Mouse (Mus musculus): ENCODE results near the gene Sdf2l1.

The Sdf2l1 gene

DNA sequence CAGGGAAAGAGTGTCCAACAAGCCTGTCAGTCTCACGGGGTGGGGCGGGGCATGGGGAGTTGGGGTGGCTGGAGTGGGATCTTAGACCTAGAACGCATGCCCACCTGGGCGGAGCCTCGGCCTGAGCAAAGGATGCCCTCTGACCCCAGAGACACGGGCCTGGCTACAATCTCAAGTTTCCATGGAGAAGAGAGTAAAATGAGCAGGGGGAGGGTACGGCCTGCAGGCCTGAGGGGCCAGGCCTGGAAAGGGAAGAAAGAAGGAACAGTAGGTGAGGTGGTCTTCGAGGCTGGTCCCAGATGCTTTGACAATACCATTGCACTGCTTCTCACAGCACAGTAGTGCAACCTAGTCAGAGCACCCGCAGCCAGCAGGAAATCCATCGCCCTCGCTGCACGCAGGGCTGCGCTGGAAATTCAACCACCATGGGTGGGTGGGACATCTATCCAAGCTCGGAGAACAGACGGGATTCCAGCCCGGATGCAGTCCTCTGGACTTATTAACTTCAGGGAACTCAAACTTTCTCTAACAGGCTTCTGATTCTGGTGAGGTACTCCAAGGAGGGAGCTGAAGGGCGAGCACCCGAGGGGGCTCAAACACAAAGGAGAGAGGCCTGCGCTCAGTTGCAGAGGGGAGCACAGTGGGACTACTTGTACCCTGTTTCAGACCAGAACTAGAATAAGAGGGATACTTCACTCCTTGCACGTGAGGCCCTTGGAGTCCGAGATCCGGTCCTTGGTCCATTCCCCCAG, 7.9 kb downstream of the Sdf2l1 start:
- DNase-seq (ENCODE audit: low spot score), result peak; percentile 95

DNA sequence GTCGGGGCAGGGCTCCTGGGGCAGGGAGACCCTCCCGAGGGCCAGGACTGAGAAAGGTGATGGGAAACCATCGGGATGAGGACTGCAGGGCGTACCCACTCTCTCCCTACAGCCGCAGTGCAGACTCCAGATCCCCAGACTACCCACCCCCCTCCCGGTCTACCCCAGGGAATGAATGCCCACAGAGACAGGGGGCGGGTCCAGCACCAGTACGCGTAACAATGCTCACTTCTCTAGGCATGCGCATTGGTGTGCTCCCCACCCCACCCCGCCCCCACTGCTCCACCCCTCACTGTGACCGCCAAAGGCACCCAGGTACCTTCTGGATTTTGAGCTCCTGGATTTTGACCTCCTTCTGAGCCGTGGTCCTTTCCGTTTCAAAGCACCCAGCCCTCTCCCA, 10.6 kb downstream of the Sdf2l1 start:
- DNase-seq (ENCODE audit: low spot score), result no peak

DNA sequence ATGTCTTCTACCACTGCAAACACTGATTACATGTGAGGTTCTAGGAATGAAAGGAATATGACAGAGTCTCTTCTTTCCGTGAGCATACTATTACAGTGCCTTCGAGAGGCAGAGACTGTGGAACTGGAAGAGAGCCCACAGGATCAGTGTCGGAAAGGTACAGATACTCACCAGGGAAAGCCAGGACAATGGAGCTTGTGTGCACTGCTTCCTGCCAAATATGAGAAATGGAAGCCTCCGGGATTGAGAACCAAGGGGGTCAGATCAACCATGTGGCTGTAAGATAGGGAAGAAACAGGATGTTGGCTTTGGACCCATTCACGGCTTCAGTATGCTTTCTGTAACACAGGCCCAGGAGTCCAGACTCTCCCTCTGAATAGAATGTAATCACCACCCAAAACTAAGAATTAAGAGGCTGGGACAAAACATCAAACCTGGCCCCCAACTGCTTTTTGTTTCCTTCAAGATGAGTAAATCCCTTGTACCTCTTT, 14.8 kb downstream of the Sdf2l1 start:
- DNase-seq (ENCODE audit: low spot score), result no peak

DNA sequence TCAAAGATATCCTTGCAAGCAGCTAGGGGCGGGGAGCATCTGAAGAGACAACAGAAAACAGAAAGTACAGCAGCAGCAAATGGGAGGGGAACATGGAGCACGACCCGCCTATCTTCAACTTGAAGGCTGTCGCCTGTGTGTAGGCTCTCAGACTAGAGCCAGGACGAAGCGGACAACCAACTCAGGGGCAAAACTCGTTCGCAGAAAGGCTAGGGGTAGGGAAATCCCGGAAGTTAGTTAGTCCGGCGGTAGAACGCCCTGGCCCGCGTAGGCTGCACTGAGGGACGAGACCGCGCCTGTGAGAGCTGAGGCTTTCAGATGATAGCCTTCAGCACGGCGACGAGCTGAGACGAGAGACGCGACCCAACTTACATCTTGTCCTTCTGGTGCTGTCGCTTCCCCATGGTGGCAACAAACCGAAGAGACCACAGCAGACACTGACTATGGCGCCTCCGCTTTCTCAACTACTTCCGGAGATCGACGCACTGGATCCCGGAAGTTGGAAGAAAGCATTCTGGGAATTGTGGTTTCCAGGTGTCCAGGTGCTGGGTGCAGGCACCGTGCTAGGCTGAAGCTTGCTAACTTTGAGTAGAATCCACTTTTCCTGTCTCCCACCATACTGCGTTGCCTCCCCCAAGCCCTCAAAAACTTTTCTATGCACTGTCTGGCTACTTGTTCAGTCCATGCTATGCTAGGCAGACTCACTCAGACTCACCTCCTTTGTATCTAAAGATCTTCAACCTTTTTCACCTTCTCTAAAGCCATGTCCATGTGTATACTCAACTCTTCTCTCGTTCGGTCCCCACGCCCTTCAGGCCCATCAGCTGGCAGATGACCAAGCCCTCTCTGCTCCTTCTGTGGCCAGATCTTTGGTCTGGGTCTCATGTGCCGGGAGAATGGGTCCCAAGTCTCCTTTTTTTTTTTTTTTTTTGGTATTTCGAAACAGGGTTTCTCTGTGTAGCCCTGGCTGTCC, 21.1 kb downstream of the Sdf2l1 start, which contains the start of gene Ppil2:
Gene Ppil2 (minus strand): TSS at position 487 of the 973 bp plus-strand sequence.
- peak; percentile 93 for DNase-seq (ENCODE audit: low spot score)

DNA sequence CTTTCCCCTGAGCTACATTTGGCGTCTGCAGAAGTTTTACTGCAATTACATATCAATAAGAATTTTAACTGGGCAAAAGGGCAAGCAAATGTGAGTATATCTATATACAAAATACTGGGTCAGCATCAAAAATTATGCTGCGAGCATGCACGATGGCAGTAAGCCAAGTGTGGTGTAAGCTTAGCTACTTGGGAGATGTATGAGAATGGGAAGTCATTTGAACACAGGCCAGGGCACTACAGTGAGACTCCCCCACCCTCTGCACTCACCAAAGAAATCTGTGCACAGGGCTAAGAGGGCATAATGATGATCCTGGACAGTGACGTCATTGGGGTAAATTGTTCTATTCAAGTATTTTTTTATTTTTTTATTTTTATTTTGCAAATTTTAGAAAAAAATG, 27.6 kb downstream of the Sdf2l1 start:
- no peak for DNase-seq (ENCODE audit: low spot score)

DNA sequence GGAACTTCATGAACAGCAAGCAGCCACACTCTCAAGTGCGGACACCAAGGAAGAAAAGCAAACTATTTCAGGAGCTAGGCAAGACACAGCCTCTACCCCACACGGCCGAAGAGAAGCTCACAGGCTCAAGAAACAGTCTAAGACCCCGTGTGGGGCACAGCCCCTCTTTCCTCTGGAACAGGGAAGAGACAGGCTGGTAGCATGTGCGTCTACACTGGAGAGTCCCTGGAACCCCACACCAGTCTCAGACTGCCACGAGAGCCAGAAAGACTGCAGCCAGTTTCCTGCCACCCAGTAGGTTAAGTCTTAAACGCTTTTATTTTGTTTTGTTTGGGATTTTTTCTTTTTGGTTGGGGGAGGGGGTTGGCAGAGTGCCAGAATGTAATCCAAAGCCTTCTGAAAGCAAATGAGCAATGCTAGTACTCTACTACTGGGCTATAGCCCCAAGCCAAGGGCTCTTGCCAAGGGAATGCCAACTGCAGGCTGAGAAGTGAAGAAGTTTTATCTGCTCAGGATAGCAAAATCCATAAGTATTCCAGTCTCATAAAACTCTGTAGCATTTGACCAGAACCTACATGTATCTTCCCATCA, 29.5 kb downstream of the Sdf2l1 start:
- DNase-seq (ENCODE audit: low spot score), result no peak

DNA sequence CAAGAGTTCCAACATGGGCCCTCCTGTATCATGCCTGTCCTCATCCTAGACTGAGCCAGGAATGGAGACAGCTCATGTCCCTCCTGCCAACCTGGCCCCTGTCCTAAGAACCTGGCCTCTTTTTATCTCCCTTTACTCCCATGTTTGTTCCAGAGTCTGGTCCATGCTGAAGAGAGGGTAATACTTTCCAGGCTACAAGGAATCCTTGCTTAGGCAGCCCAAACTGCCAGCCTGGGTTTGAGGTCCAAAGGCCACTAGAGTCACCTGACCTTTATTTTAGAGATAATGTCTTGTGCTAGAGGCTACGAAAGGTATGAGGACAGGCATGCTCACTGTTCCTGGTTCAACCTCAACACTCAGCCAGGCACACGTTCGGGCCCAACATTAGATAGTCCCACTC, 35.2 kb downstream of the Sdf2l1 start:
- no peak for DNase-seq (ENCODE audit: low spot score)

DNA sequence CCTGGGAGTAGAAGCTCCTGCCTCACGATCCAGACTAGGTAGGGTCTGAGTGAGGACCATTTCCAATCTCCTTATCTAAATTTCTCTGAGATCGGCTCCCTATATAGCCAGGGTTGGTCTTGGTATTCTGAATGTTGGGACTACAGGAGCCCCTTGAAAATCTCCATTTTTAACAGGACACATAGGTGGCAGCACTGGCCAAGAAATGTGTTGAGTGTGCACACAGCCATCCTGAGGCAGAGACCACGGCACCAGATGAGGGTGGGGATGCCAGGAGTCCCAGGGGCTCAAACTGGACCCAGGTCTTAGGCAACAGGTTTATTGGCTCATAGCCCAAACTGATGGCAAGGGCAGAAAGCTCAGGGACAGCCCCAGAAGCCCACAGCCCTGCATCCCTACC, 43.8 kb downstream of the Sdf2l1 start:
- peak; percentile 26 for DNase-seq (ENCODE audit: low spot score)

DNA sequence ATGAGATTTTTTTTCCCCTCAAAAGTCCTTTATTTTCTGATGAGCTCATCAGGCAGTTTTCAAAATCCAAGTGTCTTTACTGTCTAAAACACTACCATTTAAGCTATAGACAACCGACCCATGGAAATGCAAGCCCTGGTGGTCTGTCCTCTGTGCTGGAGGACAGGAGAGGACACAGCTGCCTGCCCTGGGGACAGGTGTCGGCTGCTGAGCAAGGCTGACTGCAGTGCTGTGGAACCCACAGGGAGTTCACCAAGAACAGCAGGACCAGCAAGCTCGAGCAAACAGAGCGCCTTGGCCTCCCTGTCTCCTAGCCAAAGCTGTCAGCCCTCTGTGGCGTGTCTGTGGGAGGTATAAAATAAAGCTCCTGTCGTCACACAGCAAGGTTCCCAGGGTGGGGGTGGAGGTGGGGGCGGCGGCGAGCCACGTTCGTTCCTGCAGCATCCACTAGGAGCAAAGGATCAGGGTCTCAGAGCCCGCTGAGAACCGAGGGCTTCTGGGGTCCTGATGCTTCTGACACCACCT, 45.5 kb downstream of the Sdf2l1 start:
- DNase-seq (ENCODE audit: low spot score), result no peak

DNA sequence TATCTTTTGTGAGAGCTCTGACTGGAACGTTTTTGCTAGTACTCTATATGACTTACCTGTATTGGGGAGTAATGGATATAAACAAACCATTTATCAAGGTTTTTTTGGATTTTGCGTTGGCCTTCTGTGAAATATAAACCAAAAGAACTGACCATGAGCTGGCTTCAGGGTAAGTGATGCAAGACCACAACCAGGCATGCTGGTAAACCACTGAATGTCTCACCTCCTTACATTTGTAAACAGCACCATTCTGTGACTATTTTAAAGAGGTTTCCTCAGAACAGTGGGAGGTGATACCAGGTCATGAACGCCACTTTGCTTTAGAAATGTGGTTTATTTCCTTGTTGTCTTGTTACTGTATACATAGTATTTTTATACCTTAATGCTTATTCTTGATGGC, 45.9 kb downstream of the Sdf2l1 start:
- no peak for DNase-seq (ENCODE audit: low spot score)

DNA sequence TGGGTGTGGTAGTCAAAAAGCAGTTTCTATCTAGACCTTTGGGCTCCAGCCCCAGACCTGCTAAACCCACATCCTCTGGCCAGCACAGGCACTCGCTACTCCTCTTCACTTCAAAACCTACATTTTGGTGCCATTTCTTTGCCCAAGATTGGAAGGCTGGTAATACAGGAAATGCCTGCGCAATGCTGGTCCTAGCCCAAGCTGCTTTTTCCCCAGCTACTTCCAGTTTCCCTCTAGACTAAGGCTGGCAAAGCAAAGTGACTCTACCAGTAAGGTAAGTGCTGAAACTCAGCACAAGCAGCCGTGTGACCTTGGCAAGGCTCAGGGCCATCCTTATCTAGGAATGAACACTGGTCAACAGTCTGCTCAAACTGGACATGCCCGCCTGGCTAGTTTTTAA, 46.5 kb downstream of the Sdf2l1 start:
- DNase-seq (ENCODE audit: low spot score), result no peak

DNA sequence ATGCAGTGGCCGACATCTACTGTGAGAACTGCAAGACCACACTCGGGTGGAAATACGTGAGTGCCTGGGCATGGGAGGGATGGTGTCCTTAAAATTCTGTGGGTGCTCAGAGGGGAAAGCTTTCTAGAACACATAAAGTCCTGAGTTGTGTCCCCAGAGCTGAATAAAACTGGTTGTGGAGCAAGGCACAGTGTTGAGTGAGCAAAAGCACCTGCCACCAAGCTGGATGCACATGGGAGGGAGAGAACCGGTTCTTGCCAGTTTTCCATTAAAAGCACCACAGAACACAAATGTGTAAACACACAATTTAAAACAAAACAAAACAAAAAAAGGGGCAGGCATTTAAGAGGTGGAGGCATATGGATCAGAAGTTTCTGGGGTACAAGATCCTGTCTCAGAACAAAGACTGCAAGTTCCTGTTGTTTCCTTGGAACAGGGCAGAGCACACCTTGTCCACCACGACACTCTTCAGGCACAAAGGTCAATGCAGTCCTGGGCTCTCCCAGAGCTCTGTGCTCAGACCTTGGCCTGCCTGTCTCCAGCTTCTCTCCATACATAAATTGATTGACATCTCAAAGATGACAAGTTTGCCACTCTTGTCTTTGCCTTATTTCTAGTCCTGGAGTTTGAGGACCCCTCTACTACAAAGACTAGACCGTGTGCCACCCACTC, 49.9 kb downstream of the Sdf2l1 start:
- DNase-seq (ENCODE audit: low spot score), result no peak
